41 mouse cellular contexts compared by ENCODE assay signal in the genomic region with DNA sequence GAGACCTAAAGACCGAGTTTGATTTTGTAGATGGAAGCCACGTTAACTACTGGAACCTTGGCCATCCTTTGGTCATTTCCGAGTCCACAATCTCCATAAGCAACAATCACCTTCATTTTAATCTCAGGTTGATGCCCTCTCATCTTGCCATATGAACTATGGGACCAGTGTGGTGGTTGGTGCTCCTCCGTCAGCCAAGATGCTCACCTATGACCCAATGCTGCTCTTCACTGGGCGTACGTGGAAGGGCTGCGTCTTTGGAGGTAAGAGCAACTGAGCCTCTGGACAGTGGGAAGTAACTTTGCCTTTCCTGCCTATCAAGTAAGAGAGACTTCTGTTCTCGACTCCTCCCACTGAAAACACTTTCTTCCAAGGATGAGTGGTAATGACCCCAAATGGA. TPM values are rescaled to one million over a fixed set of nuclear protein-coding genes. Genes with fewer than 3 reads are reported as not detected.
"Had no signal": no experiment of that assay in that cellular context is flagged by ENCODE, and none has a peak within 500 bp of the region (broad histone marks: within the 10 kb centered on the region; RNA-seq: fewer than 3 reads in every experiment).

No protein-coding gene starts in this region.

- H3K9me3 ChIP-seq: heart, embryonic 13.5 days; heart, embryonic 15.5 days; hindbrain, embryonic 13.5 days; hindbrain, embryonic 15.5 days; kidney, embryonic 15.5 days; limb, embryonic 13.5 days; limb, embryonic 15.5 days; liver, embryonic 13.5 days had no signal

- DNase-seq: forebrain, postnatal 0 days; gastrocnemius, postnatal 14 days; gastrocnemius, postnatal 36 days; heart, adult 18-20 months; heart, postnatal 14 days; heart, postnatal 36 days; kidney, adult 11 months; kidney, adult 2 months; kidney, adult 9 months; kidney, postnatal 14 days; kidney, postnatal 36 days; layer of hippocampus, adult 9-11 months; layer of hippocampus, postnatal 36 days; left cerebral cortex, postnatal 4 days; liver, embryonic 13.5 days had no signal

- H3K4me1 ChIP-seq: heart, embryonic 15.5 days; hindbrain, embryonic 13.5 days; hindbrain, embryonic 15.5 days; limb, embryonic 13.5 days; limb, embryonic 15.5 days had no signal

- H3K9ac ChIP-seq: forebrain, postnatal 0 days; heart, embryonic 13.5 days; heart, embryonic 15.5 days; hindbrain, embryonic 13.5 days; hindbrain, embryonic 15.5 days; kidney, embryonic 15.5 days; limb, embryonic 13.5 days; limb, embryonic 15.5 days; liver, embryonic 13.5 days had no signal

- H3K27ac ChIP-seq: heart, embryonic 13.5 days; heart, embryonic 15.5 days; hindbrain, embryonic 13.5 days; hindbrain, embryonic 15.5 days; hindbrain, postnatal 0 days; kidney, embryonic 15.5 days; kidney, postnatal 0 days; limb, embryonic 13.5 days; limb, embryonic 15.5 days; liver, embryonic 13.5 days had no signal

- H3K36me3 ChIP-seq: heart, embryonic 13.5 days; heart, embryonic 15.5 days; hindbrain, embryonic 13.5 days; hindbrain, embryonic 15.5 days; kidney, embryonic 15.5 days; limb, embryonic 13.5 days; limb, embryonic 15.5 days; liver, embryonic 13.5 days had no signal

- H3K4me3 ChIP-seq: heart, embryonic 13.5 days; heart, embryonic 15.5 days; hindbrain, embryonic 13.5 days; hindbrain, embryonic 15.5 days; kidney, embryonic 15.5 days; limb, embryonic 13.5 days; limb, embryonic 15.5 days; liver, embryonic 13.5 days had no signal

- H3K27me3 ChIP-seq: heart, embryonic 13.5 days; heart, embryonic 15.5 days; hindbrain, embryonic 13.5 days; hindbrain, embryonic 15.5 days; kidney, embryonic 15.5 days; limb, embryonic 13.5 days; limb, embryonic 15.5 days; liver, embryonic 13.5 days had no signal

- H3K4me2 ChIP-seq: heart, embryonic 13.5 days; heart, embryonic 15.5 days; hindbrain, embryonic 13.5 days; hindbrain, embryonic 15.5 days; kidney, embryonic 15.5 days; limb, embryonic 13.5 days; limb, embryonic 15.5 days; liver, embryonic 13.5 days had no signal

- ATAC-seq: forebrain, postnatal 0 days; hindbrain, postnatal 0 days; intestine, embryonic 16.5 days had no signal

RNA-seq across cellular contexts. Expression of gene Adh7, which starts 10.2 kb away (rescaled TPM):
- total RNA-seq: hematopoietic stem cell, adult 5-6 weeks; left cerebral cortex, adult 18-20 months; left cerebral cortex, postnatal 25 days had no signal
- polyA plus RNA-seq: heart, postnatal 0 days; intestine, embryonic 14.5 days; large intestine, adult 2 months; limb, embryonic 11.5 days had no signal

RNA-seq across cellular contexts. Expression of gene Adh1, which starts 33.0 kb away (rescaled TPM):
- total RNA-seq: hematopoietic stem cell, adult 5-6 weeks had no signal

RNA-seq across cellular contexts. Expression of gene 4930579F01Rik, which starts 34.2 kb away (rescaled TPM):
- total RNA-seq: forebrain, postnatal 0 days; gastrocnemius, adult 18-20 months; gastrocnemius, adult 8-10 months; gastrocnemius, postnatal 14 days; gastrocnemius, postnatal 36 days; heart, adult 18-20 months; heart, adult 8-10 months; heart, postnatal 14 days; heart, postnatal 36 days; hematopoietic stem cell, adult 5-6 weeks; hindbrain, postnatal 0 days; layer of hippocampus, adult 18-20 months; layer of hippocampus, adult 8-10 months; layer of hippocampus, postnatal 14 days; layer of hippocampus, postnatal 36 days; left cerebral cortex, adult 18-20 months; left cerebral cortex, adult 8-10 months; left cerebral cortex, postnatal 10 days; left cerebral cortex, postnatal 25 days; left cerebral cortex, postnatal 4 days had no signal
- polyA plus RNA-seq: forebrain, postnatal 0 days; heart, embryonic 13.5 days; heart, embryonic 15.5 days; heart, postnatal 0 days; hindbrain, embryonic 11.5 days; intestine, embryonic 14.5 days; kidney, adult 2 months; large intestine, adult 2 months; limb, embryonic 11.5 days; limb, embryonic 15.5 days; liver, embryonic 13.5 days had no signal
